Mouse (Mus musculus): ENCODE data around the gene Tnrc6c. TPM values are rescaled to one million over a fixed set of nuclear protein-coding genes. Genes with fewer than 3 reads are reported as not detected.

The Tnrc6c gene
- total and polyA plus RNA-seq, 3 experiments = 17.7 to 30.3 (median 28.5) TPM

DNA sequence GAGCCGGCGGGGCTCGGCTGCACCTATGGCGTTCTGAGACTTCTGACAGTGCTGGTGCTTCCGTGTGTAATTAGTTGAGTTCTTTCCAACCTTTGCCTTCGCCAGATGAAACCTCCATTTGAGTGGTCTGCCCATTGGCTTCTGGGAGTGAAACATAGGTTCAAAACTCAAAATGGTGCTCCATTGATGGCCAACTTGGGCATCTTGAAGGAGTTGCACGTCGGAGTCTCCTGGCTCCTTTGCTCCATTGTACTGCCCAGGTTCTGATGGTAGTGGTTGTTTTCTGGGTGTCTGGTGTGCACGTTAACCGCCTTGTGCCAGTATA, 1.9 kb downstream of the Tnrc6c start:
- Histone ChIP-seq H3K79me2 (replicated peaks; ENCODE audit: control insufficient read depth, insufficient read depth, low read length) (peaks cover 9% of the 10 kb centered on the region), H3K4me1 (ENCODE audit: control insufficient read depth, insufficient read depth, low read length) (peaks cover 13% of the 10 kb centered on the region), H3K9ac (ENCODE audit: low read depth, low read length) (peak overlapping the region; percentile 95), H3K27me3 (ENCODE audit: control insufficient read depth, insufficient read depth, low read length) (no peaks in the 10 kb centered on the region), H3K27ac (peak overlapping the region; percentile 87; the same call in 1 of the 2 replicates), H3K36me3 (ENCODE audit: control insufficient read depth, insufficient read depth, low read length) (peaks cover 10% of the 10 kb centered on the region), H3K4me3 (peak overlapping the region; percentile 74)
- no peak for TF ChIP-seq POLR2A (IDR thresholded peaks at IDR 0.05; ENCODE audit: insufficient read depth, low read depth, low read length)
- TF ChIP-seq CTCF (IDR thresholded peaks at IDR 0.05) = no peak
- no peak for TF ChIP-seq EP300 (IDR thresholded peaks at IDR 0.05; ENCODE audit: insufficient read depth, low read depth, low read length)
- DNase-seq = no peak
- WGBS = 18% methylated on average over 10 of the region's 10 CpGs
- intact Hi-C loops (cut with DNase I) = no loop called here

DNA sequence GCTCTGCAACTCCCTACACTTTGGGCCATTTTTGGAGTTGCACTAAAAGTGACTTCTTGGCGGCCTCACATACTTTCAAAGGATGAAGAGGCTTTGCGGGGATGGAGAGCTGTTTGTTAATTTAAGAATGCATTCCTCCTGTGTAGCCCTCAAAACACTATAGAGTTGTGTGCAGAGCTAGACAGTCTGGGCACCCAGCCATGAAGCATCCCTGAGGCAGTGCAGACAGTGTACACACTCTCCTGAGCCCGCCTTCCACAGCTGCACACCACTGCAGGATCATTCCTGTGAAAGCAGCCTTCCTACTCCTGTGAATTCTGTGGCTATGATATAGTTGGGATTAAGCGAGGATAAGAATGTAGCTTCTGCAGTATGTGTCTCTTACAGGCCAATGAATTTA, 4.9 kb downstream of the Tnrc6c start:
- no peaks in the 10 kb centered on the region for H3K27me3 ChIP-seq (ENCODE audit: control insufficient read depth, insufficient read depth, low read length)
- no peak overlapping the region for H3K4me3 ChIP-seq
- H3K4me1 ChIP-seq (ENCODE audit: control insufficient read depth, insufficient read depth, low read length) = peaks cover 13% of the 10 kb centered on the region
- peaks cover 20% of the 10 kb centered on the region for H3K36me3 ChIP-seq (ENCODE audit: control insufficient read depth, insufficient read depth, low read length)
- H3K79me2 ChIP-seq (replicated peaks; ENCODE audit: control insufficient read depth, insufficient read depth, low read length) = peaks cover 17% of the 10 kb centered on the region
- TF ChIP-seq CTCF (IDR thresholded peaks at IDR 0.05) (no peak), POLR2A (IDR thresholded peaks at IDR 0.05; ENCODE audit: insufficient read depth, low read depth, low read length) (no peak), EP300 (IDR thresholded peaks at IDR 0.05; ENCODE audit: insufficient read depth, low read depth, low read length) (no peak)
- H3K9ac ChIP-seq (ENCODE audit: low read depth, low read length) = no peak overlapping the region
- H3K27ac ChIP-seq = no peak overlapping the region
- intact Hi-C loops (cut with DNase I) = no loop called here
- no peak for DNase-seq
- 51% methylated on average over 4 of the region's 4 CpGs for WGBS

DNA sequence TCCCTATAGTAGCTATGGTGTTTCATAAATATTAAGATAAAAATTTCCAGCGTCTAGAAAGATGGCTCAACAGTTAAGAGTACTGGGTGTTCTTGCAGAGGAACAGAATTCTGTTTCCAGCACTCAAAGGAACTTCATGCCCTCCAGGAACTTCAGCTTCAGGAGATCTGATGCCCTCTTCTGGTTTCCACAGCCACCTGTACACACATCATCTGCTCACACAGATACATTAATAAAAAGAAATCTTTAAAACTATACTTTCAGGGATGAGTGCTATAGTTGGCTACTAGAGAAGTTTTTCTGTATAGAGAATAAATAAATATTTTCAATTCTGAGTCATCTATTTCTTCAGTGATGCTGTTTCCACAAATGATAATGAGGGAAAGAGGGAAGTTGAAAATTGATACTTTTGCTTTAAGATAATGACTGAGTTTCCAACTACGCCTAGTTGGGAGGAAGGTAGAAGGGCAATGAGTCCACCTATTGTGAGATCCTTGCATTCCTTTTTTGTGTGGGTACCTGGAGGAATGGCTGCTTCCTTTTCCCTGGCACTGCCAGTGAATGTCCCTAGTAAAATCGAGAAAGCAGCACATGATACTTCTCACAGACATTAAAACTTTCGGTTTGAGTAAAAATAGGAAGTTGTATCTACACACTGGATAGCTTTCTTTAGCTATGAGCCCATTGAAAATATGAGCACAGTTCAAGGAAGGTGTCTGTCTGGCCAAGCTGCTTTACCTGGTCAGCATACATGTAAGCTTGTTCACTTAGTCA, 9.1 kb downstream of the Tnrc6c start:
- Histone ChIP-seq H3K36me3 (ENCODE audit: control insufficient read depth, insufficient read depth, low read length) (peaks cover 33% of the 10 kb centered on the region), H3K27me3 (ENCODE audit: control insufficient read depth, insufficient read depth, low read length) (no peaks in the 10 kb centered on the region), H3K79me2 (replicated peaks; ENCODE audit: control insufficient read depth, insufficient read depth, low read length) (peaks cover 27% of the 10 kb centered on the region), H3K9ac (ENCODE audit: low read depth, low read length) (no peak overlapping the region), H3K27ac (no peak overlapping the region), H3K4me1 (ENCODE audit: control insufficient read depth, insufficient read depth, low read length) (peaks cover 14% of the 10 kb centered on the region), H3K4me3 (no peak overlapping the region)
- TF ChIP-seq CTCF (IDR thresholded peaks at IDR 0.05) (no peak), EP300 (IDR thresholded peaks at IDR 0.05; ENCODE audit: insufficient read depth, low read depth, low read length) (no peak), POLR2A (IDR thresholded peaks at IDR 0.05; ENCODE audit: insufficient read depth, low read depth, low read length) (no peak)
- 73% methylated on average over 4 of the region's 4 CpGs for WGBS
- intact Hi-C loops (cut with DNase I) = no loop called here
- DNase-seq = no peak

DNA sequence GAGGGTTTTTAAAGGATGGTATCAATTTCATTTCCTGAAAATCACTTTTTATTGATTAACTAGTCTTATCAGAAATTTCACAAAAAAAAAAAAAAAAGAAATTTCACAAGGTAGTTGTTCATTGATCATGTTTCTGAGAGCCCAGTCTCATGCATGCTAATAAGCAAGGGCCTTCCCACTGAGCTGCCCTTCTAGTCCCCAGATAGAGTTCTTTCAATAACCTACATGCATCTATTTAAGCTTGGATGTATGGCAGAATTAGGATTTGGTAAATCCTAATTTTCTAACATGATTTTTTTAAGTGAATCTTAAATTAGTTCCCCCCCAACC, 9.7 kb downstream of the Tnrc6c start:
- Histone ChIP-seq H3K9ac (ENCODE audit: low read depth, low read length) (no peak overlapping the region), H3K79me2 (replicated peaks; ENCODE audit: control insufficient read depth, insufficient read depth, low read length) (peaks cover 27% of the 10 kb centered on the region), H3K4me3 (no peak overlapping the region), H3K4me1 (ENCODE audit: control insufficient read depth, insufficient read depth, low read length) (peaks cover 14% of the 10 kb centered on the region), H3K36me3 (ENCODE audit: control insufficient read depth, insufficient read depth, low read length) (peaks cover 33% of the 10 kb centered on the region), H3K27ac (no peak overlapping the region), H3K27me3 (ENCODE audit: control insufficient read depth, insufficient read depth, low read length) (no peaks in the 10 kb centered on the region)
- no peak for DNase-seq
- intact Hi-C loops (cut with DNase I) = no loop called here
- TF ChIP-seq CTCF (IDR thresholded peaks at IDR 0.05) (no peak), POLR2A (IDR thresholded peaks at IDR 0.05; ENCODE audit: insufficient read depth, low read depth, low read length) (no peak), EP300 (IDR thresholded peaks at IDR 0.05; ENCODE audit: insufficient read depth, low read depth, low read length) (no peak)

DNA sequence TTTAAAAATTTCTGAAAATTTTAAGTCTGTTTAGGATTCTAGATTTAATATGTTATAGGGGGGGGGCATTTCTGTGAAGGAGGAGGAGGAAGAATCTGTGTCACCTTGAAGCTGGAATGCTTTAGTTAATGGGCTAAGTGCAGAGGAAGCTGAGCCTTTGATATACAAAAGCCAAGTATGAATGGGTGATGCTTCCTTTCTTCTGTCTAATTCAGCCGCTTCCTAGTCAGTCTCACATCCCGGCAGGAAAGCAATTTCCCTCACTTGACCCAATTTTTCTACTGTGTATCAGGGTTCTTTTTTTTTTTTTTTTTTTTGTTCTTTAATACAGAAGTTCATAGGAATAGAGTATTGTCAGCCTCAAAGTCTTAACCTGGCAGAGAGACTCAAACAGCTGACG, 11.1 kb downstream of the Tnrc6c start:
- no peak overlapping the region for H3K27ac ChIP-seq
- WGBS = 27% methylated on average over 3 of the region's 3 CpGs
- no peak overlapping the region for H3K4me3 ChIP-seq
- no peaks in the 10 kb centered on the region for H3K27me3 ChIP-seq (ENCODE audit: control insufficient read depth, insufficient read depth, low read length)
- DNase-seq = no peak
- peaks cover 25% of the 10 kb centered on the region for H3K79me2 ChIP-seq (replicated peaks; ENCODE audit: control insufficient read depth, insufficient read depth, low read length)
- TF ChIP-seq POLR2A (IDR thresholded peaks at IDR 0.05; ENCODE audit: insufficient read depth, low read depth, low read length) (no peak), EP300 (IDR thresholded peaks at IDR 0.05; ENCODE audit: insufficient read depth, low read depth, low read length) (no peak), CTCF (IDR thresholded peaks at IDR 0.05) (no peak)
- H3K9ac ChIP-seq (ENCODE audit: low read depth, low read length) = no peak overlapping the region
- intact Hi-C loops (cut with DNase I) = no loop called here
- peaks cover 12% of the 10 kb centered on the region for H3K4me1 ChIP-seq (ENCODE audit: control insufficient read depth, insufficient read depth, low read length)
- peaks cover 33% of the 10 kb centered on the region for H3K36me3 ChIP-seq (ENCODE audit: control insufficient read depth, insufficient read depth, low read length)

DNA sequence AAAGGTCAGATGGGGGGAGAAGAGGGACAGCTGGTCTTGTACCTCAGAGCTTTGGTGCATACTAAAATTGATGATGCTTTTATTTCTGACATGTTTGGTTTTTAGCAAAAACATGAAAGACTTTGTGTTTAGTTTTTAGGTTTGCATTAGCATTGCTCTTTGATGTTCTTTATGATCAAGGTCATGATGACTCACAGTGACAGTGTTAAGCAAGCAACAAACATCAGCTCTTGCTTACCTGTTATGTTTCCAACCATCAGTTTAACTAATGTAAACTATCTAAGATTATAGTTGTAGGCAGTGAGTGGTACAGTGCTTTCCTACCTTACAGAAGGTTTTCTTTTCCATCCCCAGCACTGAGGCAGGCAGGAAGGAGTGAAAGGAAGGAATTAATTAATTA, 12.5 kb downstream of the Tnrc6c start:
- H3K27me3 ChIP-seq (ENCODE audit: control insufficient read depth, insufficient read depth, low read length) = no peaks in the 10 kb centered on the region
- no peak for DNase-seq
- no peak overlapping the region for H3K27ac ChIP-seq
- TF ChIP-seq CTCF (IDR thresholded peaks at IDR 0.05) (no peak), EP300 (IDR thresholded peaks at IDR 0.05; ENCODE audit: insufficient read depth, low read depth, low read length) (no peak), POLR2A (IDR thresholded peaks at IDR 0.05; ENCODE audit: insufficient read depth, low read depth, low read length) (no peak)
- H3K4me3 ChIP-seq = no peak overlapping the region
- H3K36me3 ChIP-seq (ENCODE audit: control insufficient read depth, insufficient read depth, low read length) = peaks cover 28% of the 10 kb centered on the region
- peaks cover 12% of the 10 kb centered on the region for H3K4me1 ChIP-seq (ENCODE audit: control insufficient read depth, insufficient read depth, low read length)
- no peak overlapping the region for H3K9ac ChIP-seq (ENCODE audit: low read depth, low read length)
- peaks cover 21% of the 10 kb centered on the region for H3K79me2 ChIP-seq (replicated peaks; ENCODE audit: control insufficient read depth, insufficient read depth, low read length)
- intact Hi-C loops (cut with DNase I) = no loop called here

Measured in heart, adult 2 months (tissue).